Mouse (Mus musculus): Measurements from ENCODE around the gene Cyct.

GRCm38 (mm10) chr2:76323185-76323875 lies 36.9 kb downstream of the Cyct start:
- TF ChIP-seq POLR2A (IDR thresholded peaks at IDR 0.05; ENCODE audit: insufficient read depth, low read length) (no peak), CTCF (IDR thresholded peaks at IDR 0.05; ENCODE audit: low read depth, low read length) (no peak)
